Mouse (Mus musculus) lung, adult 18-20 months (tissue): ENCODE measurements around the gene Aga.
"Not testable (repeated sequence)": the region's sequence is repeated elsewhere in the genome, so short reads cannot be mapped to it uniquely, and the experiment has no call there.

Source experiments
- DNase-seq, 2 experiments: peaks; one replicate each; pipeline ENCODE4 v3.0.0; 2022; ENCODE audit warnings: mixed read lengths in 2 of 2

The Aga gene

DNA sequence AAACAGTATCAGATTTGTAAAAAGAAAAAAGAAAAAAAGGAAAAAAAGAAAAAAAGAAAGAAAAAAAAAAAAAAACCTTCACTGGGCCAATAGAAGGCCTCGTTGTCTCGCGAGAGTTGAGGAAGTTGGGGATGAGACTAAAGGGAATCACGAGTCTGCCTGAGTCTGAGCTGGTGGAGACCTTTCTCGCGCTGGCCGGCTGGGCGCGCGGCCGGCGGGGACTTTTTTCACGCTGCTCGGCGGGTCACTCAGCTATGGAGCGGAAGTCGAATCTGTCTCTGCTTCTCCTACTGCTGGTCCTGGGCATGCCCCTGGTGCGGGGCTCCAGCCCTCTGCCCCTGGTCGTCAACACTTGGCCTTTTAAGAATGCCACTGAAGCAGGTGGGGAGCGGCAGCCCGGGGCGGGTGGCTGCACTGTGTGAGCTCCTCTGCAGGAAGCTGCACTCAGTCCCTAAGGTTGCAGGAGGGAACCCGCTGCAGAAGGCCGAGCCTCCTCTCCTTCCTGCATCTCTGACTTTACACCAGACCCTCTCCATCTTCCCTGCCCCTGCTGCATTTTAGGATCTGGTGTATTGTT lies at the start of gene Aga:
TSS of gene Aga (plus strand) at position 177 of the 577 bp plus-strand sequence.
- peak; percentile 88 to 92 for DNase-seq

DNA sequence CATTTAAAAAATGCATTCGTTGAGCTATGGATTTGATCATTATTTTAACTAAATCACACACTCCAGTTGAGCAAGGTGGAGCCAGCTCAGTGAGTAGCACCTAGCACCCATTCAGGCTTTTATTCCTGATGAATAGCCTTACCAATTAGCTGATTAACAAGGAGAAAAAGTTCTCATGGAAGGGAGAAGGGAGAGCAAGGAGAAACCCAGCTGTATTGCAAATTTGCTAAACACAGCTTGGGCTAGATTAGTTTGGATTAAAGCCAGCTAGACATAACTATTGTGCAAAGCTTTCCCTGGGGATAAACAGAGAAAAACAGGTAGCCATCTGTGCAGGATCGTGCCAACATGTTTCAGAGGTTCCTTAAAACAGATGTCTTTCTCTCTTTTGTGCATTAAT lies 22.5 kb upstream of the Aga start:
- DNase-seq: no peak

DNA sequence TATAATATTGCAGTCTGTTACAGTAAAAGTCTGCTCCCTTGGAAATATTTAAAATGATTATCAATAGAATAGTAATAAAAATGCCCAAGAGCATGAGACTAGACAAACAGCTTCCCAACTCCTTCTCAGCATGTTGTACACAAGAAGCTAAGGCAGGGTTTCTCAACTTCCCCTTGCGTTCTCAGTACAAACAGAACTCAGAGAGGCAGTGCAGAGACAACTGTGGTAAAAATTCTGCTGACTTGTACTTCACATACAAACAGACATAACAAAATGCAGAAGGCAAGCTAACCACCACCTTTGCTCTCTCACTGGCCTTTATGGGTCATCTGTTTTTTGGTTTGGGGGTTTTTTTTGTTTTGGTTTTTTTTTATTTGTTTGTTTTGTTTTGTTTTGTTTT lies 15.3 kb upstream of the Aga start:
- no peak for DNase-seq

DNA sequence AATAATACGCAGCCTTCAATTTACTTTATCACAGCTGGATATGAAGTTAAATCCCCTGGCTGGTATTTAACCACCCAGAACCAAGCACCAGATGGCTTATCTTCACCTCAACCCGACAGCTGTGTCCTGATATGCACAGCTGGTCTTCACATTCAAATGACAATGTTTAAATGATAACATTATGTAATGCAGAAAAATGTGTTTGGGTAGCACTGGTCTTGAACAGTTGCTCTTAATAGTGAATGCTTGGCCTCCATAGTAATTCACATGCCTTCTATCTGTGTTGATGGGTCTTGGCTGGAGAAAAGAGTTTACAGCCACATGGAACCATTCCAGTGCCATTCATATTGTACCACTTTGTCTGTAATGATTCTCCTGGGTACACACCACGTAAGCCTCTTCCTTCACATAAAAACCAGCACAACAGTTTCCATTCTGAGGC lies 14.6 kb upstream of the Aga start:
- no peak for DNase-seq

DNA sequence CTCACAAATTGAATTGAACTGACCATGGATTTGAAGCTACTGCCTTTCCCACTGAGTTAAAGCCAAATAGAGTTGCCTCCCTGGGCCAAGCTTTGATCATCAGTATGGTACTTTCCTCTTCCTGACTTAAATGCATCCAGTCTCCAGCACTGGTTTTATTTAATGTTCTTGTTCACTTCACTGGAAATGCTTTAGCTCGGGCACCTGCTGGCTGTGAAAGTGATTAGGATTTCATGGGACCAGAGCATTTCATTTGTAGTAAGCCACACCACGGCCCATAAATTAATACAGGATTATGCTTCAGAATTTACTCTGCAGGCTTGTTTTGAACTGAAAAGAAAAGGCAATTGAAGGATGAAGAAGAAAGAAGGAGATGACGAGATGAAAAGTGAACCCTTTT lies 26.5 kb downstream of the Aga start:
- not testable (repeated sequence) for DNase-seq

DNA sequence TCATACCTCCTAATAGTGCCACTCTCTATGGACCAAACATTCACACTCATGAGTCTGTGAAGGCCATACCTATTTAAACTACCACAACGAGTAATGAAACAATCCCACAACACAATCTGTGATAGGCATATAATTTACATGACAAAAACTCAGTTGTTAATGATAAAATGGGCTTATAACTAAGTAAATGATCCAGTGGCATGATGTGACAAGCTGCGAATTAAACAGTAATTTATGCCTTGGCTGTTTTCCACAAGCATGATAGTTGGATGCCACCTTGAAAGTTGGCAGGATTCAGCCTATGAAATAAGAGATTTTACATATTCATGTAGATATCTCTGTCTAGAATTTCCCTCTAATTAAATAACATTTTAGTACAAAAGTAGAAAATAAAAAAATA lies 28.1 kb downstream of the Aga start:
- DNase-seq: no peak

DNA sequence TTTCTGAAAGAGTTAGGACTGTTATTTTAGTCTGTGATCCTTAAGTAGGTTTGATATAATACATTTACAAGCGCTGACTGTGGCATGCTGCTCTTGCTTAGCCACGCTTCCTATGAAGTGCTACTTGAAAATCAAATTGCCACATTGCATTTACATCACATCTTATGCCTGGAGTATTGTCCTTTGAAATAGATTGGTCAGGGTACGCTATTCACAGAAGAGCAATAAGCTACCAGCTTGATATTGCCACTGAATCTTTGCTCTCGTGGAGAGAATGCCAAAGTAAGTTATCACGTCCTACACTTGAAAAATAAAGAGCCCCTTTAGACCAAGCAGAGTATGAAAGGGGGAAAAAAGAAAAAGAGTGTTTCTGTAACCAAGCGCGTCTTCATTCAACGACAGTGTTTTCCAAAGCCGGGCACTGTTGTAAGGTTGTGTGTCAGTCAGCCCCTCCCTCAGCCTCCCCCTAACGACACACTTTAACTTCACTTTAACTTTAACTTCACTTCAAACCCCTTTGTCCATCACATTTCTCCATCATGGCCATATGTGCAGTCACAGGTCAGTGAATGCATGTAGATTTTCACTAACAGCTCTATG lies 51.0 kb downstream of the Aga start:
- no peak for DNase-seq

DNA sequence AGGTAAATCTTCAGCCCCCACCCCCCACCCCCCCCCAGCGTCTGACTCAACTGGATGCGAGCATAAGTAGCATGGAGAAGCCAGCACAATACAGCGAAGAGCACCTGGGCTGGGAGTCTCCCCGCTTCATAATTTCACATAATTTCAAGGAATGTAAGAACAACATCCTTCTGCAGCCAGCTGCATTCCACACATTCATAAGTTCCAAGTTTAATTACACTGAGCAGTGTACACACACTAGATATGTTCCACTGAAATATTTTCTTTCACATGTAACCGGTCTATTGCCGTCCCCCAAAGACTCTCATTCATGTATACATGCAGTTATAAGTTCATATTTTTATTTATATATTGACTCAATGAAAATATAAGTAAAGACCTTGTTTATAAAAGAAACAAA lies 54.7 kb downstream of the Aga start:
- no peak for DNase-seq
